Mouse (Mus musculus): ENCODE measurements around the gene Piwil4. TPM values are rescaled to one million over a fixed set of nuclear protein-coding genes. Genes with fewer than 3 reads are reported as not detected.

Piwil4 gene
- total and polyA plus RNA-seq, 3 experiments, result 0.04 to 0.11 TPM; not detected in 1

DNA sequence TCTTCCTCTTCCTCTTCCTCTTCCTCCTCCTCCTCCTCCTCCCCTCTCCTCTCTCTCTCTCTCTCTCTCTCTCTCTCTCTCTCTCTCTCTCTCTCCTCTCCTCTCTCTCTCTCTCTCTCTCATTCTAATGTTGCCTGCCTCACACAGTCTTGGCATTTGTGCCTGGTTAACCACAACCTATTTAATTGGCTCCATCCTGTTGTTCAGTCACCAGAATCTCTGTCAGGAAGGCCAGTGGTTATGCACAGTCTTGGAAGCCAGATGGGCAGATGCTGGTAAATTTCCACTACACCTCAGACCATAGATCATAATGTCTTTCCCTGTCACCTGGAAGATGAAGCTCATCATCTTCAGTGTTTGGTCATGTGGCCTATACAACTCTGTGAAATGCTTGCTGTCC is 18.7 kb upstream of the Piwil4 start:
- TF ChIP-seq USF1 (IDR thresholded peaks at IDR 0.05; ENCODE audit: low read depth, low read length) (no peak), IRF4 (IDR thresholded peaks at IDR 0.05; ENCODE audit: low read depth, low read length) (no peak), TCF12 (IDR thresholded peaks at IDR 0.05; ENCODE audit: low read depth, low read length) (no peak)
- dilution Hi-C loops (cut with MboI; ENCODE audit: extremely low pct_ligation_motif_present, extremely low pct_unique_long_range_greater_than_20kb, low sequenced_read_pairs) (no loop called here), in situ Hi-C loops (cut with MboI; ENCODE audit: low pct_ligation_motif_present, low pct_unique_long_range_greater_than_20kb, low sequenced_read_pairs) (no loop called here)
- H3K27me3 ChIP-seq (replicated peaks), result no peaks in the 10 kb centered on the region
- no peaks in the 10 kb centered on the region for H3K36me3 ChIP-seq (replicated peaks in 1 of 2; ENCODE audit: control insufficient read depth in 1 of 2, insufficient read depth in 1 of 2, low read length in 1 of 2)
- H3K4me3 ChIP-seq (replicated peaks in 1 of 3; ENCODE audit: low read depth in 2 of 3, low read length in 2 of 3, poor library complexity in 1 of 3), result no peak overlapping the region
- H3K79me2 ChIP-seq (replicated peaks; ENCODE audit: control insufficient read depth, extremely low read depth, insufficient read depth, poor library complexity, severe bottlenecking), result no peaks in the 10 kb centered on the region
- H3K9me3 ChIP-seq (replicated peaks; ENCODE audit: low read length), result no peaks in the 10 kb centered on the region
- peaks cover 4 to 8% of the 10 kb centered on the region in 2 experiments for H3K4me1 ChIP-seq (ENCODE audit: control insufficient read depth in 1 of 2, insufficient read depth in 2 of 2)
- H3K27ac ChIP-seq (ENCODE audit: insufficient read depth, low read depth), result no peak overlapping the region
- H3K9ac ChIP-seq (ENCODE audit: insufficient read depth, low read depth), result no peak overlapping the region
- H3K4me2 ChIP-seq (ENCODE audit: insufficient read depth, low read depth, poor library complexity, severe bottlenecking), result no peak overlapping the region
- no peak for DNase-seq (ENCODE audit: extremely low read depth)

DNA sequence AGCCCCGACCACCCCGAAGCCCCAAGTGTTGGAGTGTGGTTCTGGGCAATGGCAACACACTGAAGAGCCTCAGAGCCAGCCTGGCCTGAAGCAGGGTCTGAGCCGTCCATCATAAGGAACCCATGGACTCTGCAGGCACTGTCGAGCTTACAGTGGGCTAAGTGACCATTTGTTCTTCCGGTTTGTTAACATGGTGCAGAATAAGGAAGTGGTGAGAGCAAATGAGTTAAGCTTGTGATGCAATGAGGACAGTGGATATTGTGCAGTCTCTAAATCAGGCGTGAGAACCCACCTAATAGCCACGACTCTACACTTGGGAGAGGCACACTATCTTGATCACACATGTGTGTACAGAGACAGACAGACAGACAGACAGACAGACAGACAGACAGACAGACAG is 18.1 kb upstream of the Piwil4 start:
- Histone ChIP-seq H3K4me2 (ENCODE audit: insufficient read depth, low read depth, poor library complexity, severe bottlenecking) (no peak overlapping the region), H3K27ac (ENCODE audit: insufficient read depth, low read depth) (no peak overlapping the region), H3K4me3 (replicated peaks in 1 of 3; ENCODE audit: low read depth in 2 of 3, low read length in 2 of 3, poor library complexity in 1 of 3) (no peak overlapping the region), H3K9me3 (replicated peaks; ENCODE audit: low read length) (no peaks in the 10 kb centered on the region), H3K79me2 (replicated peaks; ENCODE audit: control insufficient read depth, extremely low read depth, insufficient read depth, poor library complexity, severe bottlenecking) (no peaks in the 10 kb centered on the region), H3K36me3 (replicated peaks in 1 of 2; ENCODE audit: control insufficient read depth in 1 of 2, insufficient read depth in 1 of 2, low read length in 1 of 2) (no peaks in the 10 kb centered on the region), H3K9ac (ENCODE audit: insufficient read depth, low read depth) (no peak overlapping the region), H3K27me3 (replicated peaks) (no peaks in the 10 kb centered on the region), H3K4me1 (ENCODE audit: control insufficient read depth in 1 of 2, insufficient read depth in 2 of 2) (peaks cover 4 to 8% of the 10 kb centered on the region in 2 experiments)
- dilution Hi-C loops (cut with MboI; ENCODE audit: extremely low pct_ligation_motif_present, extremely low pct_unique_long_range_greater_than_20kb, low sequenced_read_pairs) (no loop called here), in situ Hi-C loops (cut with MboI; ENCODE audit: low pct_ligation_motif_present, low pct_unique_long_range_greater_than_20kb, low sequenced_read_pairs) (no loop called here)
- DNase-seq (ENCODE audit: extremely low read depth), result no peak
- TF ChIP-seq MEF2A (IDR thresholded peaks at IDR 0.05; ENCODE audit: borderline replicate concordance, low read depth, low read length) (no peak), RCOR1 (conservative IDR thresholded peaks at IDR 0.05; ENCODE audit: low read depth, low read length) (no peak), NRF1 (IDR thresholded peaks at IDR 0.05; ENCODE audit: low read depth, low read length) (no peak), ELF1 (IDR thresholded peaks at IDR 0.05; ENCODE audit: low read depth, low read length) (peak; percentile 65; the same call in 1 of the 2 replicates), TCF12 (IDR thresholded peaks at IDR 0.05; ENCODE audit: low read depth, low read length) (no peak), CHD2 (IDR thresholded peaks at IDR 0.05; ENCODE audit: low read length) (no peak), USF2 (conservative IDR thresholded peaks at IDR 0.05; ENCODE audit: low read depth, low read length) (no peak), MAZ (IDR thresholded peaks at IDR 0.05; ENCODE audit: low read depth, low read length) (0 out of 2 replicates have a peak, but pooled peaks have one; percentile 23)

DNA sequence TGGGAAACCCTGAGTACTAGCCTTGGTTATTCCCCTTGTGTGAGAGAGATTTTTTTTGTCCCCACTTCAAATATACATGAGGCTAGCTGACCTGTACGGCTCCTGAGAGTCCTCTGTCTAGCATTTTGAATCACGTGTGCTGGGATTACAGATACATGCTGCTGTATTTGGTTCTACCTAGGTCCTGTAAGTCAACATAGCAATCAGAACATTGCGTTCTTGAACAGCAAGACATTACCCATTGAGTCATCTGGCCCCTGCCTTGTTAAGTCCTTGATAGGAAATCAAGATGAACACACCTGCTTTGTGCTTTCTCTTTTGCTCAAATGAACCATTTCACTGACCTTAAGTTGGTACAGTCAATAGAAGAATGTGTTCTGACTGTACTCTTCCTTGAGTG is 13.9 kb upstream of the Piwil4 start:
- H3K4me3 ChIP-seq (replicated peaks in 1 of 3; ENCODE audit: low read depth in 2 of 3, low read length in 2 of 3, poor library complexity in 1 of 3), result no peak overlapping the region
- peaks cover 4 to 8% of the 10 kb centered on the region in 2 experiments for H3K4me1 ChIP-seq (ENCODE audit: control insufficient read depth in 1 of 2, insufficient read depth in 2 of 2)
- no peak overlapping the region for H3K9ac ChIP-seq (ENCODE audit: insufficient read depth, low read depth)
- no peaks in the 10 kb centered on the region for H3K27me3 ChIP-seq (replicated peaks)
- H3K27ac ChIP-seq (ENCODE audit: insufficient read depth, low read depth), result no peak overlapping the region
- no peak for DNase-seq (ENCODE audit: extremely low read depth)
- no peak overlapping the region for H3K4me2 ChIP-seq (ENCODE audit: insufficient read depth, low read depth, poor library complexity, severe bottlenecking)
- no peaks in the 10 kb centered on the region for H3K36me3 ChIP-seq (replicated peaks in 1 of 2; ENCODE audit: control insufficient read depth in 1 of 2, insufficient read depth in 1 of 2, low read length in 1 of 2)
- in situ Hi-C loops (cut with MboI; ENCODE audit: low pct_ligation_motif_present, low pct_unique_long_range_greater_than_20kb, low sequenced_read_pairs) (no loop called here), dilution Hi-C loops (cut with MboI; ENCODE audit: extremely low pct_ligation_motif_present, extremely low pct_unique_long_range_greater_than_20kb, low sequenced_read_pairs) (no loop called here)
- no peaks in the 10 kb centered on the region for H3K9me3 ChIP-seq (replicated peaks; ENCODE audit: low read length)
- TF ChIP-seq RCOR1 (conservative IDR thresholded peaks at IDR 0.05; ENCODE audit: low read depth, low read length) (no peak), BHLHE40 (IDR thresholded peaks at IDR 0.05; ENCODE audit: low read depth, low read length) (0 out of 2 replicates have a peak, but pooled peaks have one; percentile 17), SIN3A (IDR thresholded peaks at IDR 0.05; ENCODE audit: low read length) (no peak), MYC (IDR thresholded peaks at IDR 0.05; ENCODE audit: low read depth, low read length) (no peak), CTCF (conservative IDR thresholded peaks at IDR 0.05 in 1 of 2, IDR thresholded peaks at IDR 0.05 in 1 of 2; ENCODE audit: low read depth in 2 of 2, low read length in 2 of 2) (no peak), KAT2A (IDR thresholded peaks at IDR 0.05; ENCODE audit: insufficient replicate concordance, low read length) (no peak), GABPA (IDR thresholded peaks at IDR 0.05; ENCODE audit: insufficient replicate concordance, low read depth, low read length) (no peak), EP300 (IDR thresholded peaks at IDR 0.05; ENCODE audit: low read length) (0 out of 2 replicates have a peak, but pooled peaks have one; percentile 51), PAX5 (IDR thresholded peaks at IDR 0.05; ENCODE audit: low read length) (no peak), JUND (conservative IDR thresholded peaks at IDR 0.05; ENCODE audit: low read depth, low read length) (no peak), MAX (IDR thresholded peaks at IDR 0.05; ENCODE audit: low read length) (no peak), ETS1 (conservative IDR thresholded peaks at IDR 0.05; ENCODE audit: low read depth, low read length) (no peak), ELF1 (IDR thresholded peaks at IDR 0.05; ENCODE audit: low read depth, low read length) (no peak), MEF2A (IDR thresholded peaks at IDR 0.05; ENCODE audit: borderline replicate concordance, low read depth, low read length) (no peak), TBP (conservative IDR thresholded peaks at IDR 0.05; ENCODE audit: low read depth, low read length) (no peak), IRF4 (IDR thresholded peaks at IDR 0.05; ENCODE audit: low read depth, low read length) (peak; percentile 41; the same call in 1 of the 2 replicates), UBTF (IDR thresholded peaks at IDR 0.05; ENCODE audit: low read depth, low read length) (no peak), MAFK (IDR thresholded peaks at IDR 0.05; ENCODE audit: insufficient replicate concordance, low read length) (no peak)
- no peaks in the 10 kb centered on the region for H3K79me2 ChIP-seq (replicated peaks; ENCODE audit: control insufficient read depth, extremely low read depth, insufficient read depth, poor library complexity, severe bottlenecking)
